Mouse (Mus musculus) CD8-positive naive resting alpha-beta T cell, adult 2 months (primary cell): ENCODE data around the gene Ddias.

Experiments used
- DNase-seq, 2 experiments: peaks; one replicate each; pipeline ENCODE4 v3.0.0; 2022; ENCODE audit warnings: low read depth in 2 of 2, low spot score in 2 of 2

Gene Ddias

DNA sequence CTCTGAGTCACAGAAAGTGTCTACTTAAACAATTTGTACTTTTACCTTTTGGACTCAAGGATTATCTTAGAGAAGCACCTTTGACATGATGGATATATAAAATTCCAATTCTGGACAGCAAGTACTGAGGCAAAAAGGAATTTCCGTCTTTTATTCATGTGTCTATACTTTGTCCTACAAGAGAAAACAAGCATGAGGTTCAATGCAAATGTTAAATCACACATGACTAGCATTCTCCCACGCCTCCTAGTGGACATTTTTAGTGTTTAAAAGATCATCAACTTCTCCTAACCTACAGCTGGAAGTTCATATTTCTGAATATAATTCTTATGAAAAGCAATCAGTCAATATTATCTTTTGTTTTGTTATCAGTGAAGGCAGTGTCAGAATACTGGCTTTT, 7.5 kb downstream of the Ddias start:
- peak in 1 of 2 experiments; percentile 34 for DNase-seq

DNA sequence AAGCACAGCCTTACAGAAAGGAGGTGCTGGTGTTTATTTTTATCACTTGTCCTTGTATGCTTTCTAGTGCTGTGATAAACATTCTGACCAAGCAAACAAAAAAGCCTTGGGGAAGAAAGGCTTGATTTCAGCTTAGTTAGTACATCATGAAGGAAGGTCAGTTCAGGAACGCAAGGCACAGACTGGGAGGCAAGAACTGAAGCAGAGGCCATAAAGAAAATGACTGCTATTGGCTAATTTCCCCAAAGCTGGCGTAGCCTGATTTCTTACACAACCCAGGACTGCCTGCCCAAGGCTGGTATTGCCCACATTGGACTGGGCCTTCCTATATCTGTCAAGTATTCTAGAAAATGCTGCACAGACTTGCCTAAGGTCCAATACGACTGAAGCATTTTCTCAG, 25.8 kb downstream of the Ddias start:
- DNase-seq, result no peak

DNA sequence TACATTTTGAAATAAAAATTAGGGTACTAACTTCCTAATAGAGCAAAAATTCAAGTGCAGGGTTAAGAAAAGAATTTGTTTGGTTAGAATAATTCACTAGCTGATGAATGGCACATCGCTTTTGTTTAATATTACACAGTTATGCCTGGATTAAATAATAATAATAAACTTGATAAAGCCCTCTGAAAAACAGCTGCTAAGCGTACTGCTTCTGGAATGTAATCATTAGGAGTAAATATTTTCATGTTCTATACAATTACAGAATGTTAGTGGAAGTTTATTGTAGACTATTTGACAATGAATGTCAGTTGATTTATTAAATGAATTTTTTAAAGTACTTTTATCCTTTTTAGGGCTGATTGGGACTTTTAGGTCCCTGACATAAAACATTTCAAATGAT, 31.8 kb downstream of the Ddias start:
- no peak for DNase-seq

DNA sequence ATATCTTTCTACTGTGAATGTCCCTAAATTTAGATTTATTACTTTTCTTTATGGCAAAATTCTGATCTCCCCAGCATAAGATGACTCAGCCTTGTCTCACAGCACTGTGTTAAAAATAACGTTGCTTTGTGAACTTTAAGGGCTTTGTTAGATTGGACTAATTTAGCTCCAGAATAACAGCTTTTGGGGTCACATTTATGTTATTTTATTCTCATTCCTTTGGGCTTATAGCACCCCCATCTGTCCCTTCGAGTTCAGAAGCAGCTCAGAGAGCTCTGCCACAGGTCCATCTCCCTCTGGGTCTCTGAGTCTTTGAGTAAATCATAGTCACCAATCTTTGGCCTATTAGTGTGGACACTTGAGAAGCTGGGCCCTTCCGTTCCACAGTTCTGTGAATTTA, 36.1 kb downstream of the Ddias start:
- DNase-seq, result no peak

DNA sequence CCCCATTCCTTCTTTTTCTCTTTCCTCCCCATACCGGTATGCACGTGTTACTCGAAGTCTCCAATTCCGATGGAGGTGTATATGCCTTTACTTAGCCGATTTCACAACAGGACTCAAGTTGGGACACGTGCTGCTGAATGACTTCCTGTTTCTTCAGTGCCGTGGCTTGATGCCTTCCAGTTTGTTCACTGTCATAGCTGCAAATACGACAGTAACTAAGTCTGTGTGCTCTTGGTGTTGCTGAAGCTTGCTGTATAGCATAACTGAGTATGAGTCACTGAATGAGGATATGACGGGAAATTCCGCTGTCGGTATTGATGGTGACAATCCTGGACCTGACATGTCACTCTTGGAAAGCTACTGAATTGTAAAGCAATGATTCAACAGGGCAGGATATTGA, 36.8 kb downstream of the Ddias start:
- DNase-seq, result no peak

DNA sequence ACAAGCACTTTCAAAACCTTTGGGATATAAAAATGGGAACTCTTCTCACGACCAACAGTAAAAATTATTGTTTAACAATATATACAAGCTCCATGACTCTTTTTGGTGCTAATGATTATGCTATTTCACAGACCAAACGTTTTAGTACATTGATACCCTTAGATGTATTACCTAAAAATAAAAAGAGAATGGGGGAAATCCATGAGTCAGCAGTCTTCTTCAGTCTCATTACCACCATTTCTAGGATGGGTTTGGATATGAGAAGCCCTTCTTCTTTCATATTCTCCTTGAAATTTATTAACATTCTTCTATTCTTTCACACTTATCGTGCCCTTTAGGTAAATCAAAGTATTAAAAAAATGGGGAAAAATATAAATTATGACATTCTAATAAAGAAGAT, 37.6 kb downstream of the Ddias start:
- no peak for DNase-seq

DNA sequence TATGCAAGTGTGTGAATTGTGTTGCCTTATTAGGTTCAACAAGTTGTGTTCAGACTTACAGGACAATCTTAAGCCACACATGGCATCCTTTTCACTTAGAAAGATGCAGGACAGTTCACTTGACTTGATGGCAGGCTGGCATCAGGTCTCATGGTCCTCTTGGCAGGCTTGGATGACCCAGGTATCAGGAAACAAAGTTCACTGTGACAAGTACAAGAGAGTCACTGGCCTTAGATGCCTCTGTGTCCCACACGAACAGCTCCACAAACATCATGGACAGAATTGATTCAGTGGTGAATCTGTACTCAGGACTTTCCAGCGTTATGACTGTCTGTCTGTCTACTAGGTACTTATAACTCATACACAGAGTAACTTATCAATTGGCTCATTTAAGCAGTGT, 39.7 kb downstream of the Ddias start:
- DNase-seq, result no peak

DNA sequence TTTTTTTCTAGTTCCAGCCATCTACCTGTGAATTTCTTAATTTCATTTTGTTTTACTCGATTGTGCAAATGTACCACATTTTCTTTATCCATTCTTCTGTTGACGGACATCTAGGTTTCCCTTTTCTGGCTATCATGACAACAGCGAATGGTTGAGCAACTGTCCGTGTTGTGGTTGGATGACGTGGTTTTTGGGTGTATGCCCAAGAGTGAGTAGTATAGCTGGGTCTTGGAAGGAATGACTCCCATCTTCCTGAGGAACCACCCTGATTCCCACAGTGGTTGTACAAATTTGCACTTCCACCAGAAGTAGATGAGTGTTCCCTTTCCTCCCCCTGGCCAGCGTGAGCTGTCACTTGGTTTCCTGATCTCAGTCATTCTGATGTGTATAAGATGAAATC, 41.7 kb downstream of the Ddias start:
- DNase-seq, result no peak

DNA sequence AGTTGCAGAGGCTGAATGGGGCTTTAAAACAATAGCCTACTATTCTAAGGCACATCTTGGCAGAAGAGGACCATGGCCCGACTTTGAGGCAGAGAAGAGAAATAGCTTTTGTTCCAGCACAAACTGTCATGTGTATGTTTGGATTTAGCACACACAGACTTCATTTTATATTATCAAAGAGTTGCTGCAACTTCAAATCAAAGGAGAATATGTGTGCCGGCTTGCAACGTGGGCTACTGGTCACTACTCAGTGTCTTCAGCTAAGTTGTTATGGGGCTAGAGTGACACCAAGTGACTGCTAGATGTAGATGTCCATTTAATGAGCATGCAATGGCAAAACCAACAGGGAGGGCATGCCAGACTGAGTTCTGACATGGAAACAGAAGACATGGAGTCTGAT, 46.1 kb downstream of the Ddias start:
- DNase-seq, result no peak

DNA sequence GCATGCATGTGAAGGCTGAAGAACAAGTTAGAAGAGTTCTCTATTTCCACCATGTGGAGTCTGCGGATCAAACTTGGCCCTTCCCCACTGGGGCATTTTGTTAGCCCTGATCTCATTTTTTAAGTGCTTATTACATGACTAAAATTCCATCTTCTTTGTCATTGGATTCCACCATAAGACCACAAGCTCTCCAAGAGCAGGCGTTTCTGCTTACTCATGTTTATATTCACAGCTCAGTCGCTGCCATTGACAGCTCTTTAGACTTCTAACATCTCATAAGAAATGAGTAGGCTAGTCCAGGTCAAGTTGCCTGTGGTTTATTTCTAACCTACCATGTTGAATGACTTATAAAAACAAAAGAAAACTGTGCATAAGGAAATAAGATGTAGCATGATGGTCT, 47.8 kb downstream of the Ddias start:
- no peak for DNase-seq

DNA sequence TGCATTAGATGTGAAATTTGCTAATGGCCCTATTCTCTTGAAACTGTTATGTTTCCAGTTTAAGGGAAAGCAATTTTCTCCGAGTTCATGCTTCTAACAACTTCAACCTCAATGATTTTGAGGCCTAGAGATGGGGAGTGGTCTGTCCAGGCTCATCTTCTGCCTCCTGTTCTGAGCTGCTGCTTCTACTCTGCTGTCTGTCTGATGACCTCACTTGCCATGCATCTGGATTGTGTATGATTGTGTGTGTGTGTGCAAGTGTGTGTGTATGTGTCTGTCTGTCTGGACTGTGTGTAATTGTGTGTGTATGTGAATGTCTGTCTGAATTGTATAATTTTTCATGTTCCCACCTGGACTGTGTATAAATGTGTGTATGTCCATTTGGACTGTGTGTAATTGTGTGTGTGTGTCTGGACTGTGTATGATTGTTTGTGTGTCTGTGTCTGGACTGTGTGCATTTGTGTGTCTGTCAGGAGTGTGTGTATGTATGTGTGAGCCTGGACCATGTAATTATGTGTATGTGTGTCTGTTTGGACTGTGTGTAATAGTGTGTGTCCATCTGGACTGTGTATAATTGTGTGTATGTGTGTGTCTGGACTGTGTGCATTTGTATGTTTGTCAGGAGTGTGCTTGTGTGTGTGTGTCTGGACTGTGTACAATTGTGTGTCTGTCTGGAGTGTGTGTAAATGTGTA, 51.5 kb downstream of the Ddias start:
- DNase-seq, result no peak

DNA sequence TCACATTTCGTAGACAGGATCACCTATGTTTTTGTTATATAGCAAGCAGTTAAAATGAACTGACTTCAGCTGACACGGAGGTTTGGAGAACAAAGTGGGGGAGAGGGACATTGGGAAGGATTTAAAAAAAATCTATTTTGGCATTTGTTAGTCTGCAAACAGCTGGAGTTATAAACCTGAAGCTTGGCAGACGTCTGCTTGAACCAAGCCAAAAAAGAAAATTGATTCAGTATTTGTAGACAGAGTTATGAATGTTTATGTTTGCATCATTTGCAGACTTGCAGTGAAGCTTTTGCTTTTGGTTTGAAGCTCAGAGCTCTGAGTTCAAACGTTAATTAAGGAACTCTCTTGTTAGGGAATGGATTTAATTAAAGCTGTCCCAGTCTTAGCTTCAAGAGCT, 52.2 kb downstream of the Ddias start:
- DNase-seq, result no peak

DNA sequence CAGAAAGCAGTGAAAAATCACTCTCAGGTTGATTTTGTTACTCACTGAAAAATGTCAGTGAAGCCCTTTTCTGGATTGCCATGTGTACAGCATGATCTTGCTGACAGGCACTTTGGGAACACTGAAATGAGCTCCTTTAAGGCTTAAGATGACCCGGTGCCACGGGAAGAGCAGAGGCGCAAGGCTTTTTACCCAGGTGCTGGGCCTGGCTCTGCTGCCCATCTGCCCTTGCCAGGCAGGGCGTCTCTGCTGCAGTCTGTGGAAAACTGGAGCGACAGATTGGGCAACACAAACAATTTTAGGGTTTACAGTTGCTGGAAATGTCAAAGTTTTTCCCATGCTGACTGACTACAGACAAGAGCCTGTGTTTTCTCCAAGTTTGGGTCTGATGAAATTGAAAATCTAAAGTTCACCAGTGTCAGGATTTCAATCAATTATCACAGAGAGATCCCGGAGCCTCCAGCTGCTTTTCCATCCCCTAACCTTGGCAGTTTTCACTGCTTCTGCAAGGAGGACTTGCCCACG, 53.0 kb downstream of the Ddias start:
- no peak for DNase-seq

DNA sequence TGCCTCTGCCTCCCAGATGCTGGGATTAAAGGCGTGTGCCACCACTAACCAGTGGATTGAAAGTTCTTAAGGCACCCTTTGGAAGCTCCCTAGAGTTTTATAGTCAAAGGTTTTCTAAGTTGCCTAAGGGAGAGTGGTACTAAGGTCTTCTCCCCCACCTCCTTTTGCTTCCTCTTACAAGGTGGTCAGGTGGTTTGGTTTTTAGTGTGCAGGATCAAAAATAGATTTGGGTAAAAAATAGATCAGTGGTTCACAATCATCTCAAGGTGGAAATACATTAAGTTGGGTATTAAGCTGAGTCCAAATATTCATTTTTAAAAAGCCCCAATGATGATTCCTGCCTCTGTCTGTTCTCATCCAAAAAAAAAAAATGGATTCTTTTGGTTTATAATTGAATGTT, 53.6 kb downstream of the Ddias start:
- no peak for DNase-seq

DNA sequence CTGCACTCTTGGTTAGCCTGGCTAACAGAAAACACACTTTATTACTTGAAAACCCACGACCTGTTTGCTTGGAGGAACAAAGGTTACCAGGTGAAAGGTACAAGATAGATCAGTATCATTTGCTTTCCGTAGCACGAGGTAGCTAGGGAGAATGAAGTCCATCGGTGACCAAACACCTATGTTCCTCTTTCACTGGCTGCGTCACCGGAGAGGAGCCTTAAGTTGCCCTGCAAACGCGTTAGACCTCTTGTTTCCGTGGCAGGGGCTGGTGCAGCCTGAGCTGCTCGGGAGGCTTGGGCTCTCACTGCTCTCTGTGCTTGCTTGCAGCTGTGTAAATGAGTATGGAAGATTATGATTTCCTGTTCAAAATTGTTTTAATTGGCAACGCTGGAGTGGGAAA, 54.4 kb downstream of the Ddias start:
- DNase-seq, result no peak

DNA sequence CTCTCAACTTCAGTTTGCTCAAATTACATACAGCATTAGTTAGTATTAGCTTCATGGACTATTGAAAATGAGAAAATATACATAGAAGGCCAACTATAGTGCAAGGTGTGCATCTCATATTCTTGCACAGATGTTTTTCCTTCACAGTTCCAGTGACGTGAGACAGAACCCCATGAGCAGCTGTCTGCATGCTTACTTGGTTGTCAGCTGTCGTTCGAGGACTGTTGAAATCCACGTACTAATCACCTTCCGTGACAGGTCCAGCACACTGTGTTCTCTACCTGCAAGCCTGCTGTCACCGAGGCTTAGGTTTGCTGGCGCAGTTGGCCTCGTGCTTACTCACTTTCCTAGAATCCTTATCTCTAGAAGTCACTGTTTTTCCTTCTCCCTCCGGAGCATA, 56.2 kb downstream of the Ddias start:
- no peak for DNase-seq

DNA sequence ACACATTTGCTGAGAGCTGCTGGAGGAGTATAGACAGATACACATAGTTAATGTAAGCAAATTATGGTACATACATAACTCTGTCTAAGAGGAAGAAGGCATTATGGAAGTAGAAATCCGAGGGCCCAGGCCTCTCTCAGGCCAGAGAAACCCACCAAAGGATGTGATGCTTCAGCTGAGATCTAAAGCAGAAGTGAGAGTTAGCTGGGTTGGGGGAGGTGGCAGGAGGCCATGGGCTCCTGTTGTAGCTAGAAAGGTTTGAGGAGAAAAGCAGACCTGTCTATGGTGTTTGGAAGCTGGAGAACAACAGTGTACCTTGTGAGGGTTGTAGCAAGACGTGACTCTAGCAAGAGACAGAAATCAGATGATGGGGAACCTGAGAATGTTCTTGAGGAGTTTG, 56.8 kb downstream of the Ddias start:
- no peak for DNase-seq

DNA sequence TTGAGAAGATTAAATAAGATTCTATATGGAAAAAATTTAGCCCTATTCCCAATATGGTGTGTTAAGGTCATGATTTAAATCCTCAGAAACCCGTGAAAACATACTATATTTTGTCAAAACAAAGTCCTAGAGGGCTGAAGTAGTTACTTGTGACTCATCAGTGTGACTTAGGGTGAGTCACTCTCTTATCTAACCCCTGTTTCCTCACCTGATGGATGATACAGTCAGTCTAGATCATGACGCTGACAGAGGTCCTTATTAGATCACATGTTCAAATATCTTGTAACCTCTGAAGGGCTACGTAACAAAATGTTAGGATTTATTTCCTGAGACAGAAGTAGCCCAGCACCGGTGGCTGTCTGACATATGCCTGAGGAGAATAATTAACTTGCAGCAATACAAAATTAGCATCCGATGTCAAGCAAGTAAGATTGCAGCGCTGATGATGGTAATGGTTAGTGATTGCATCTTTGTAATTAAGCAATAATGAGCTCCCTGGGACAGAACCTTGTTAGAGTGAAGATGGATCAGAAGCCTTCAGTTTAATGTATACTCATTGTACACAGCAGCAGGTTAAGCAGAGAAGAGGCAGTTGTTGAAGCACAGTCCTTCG, 62.3 kb downstream of the Ddias start:
- DNase-seq, result no peak
